Mouse (Mus musculus): ENCODE results near the gene Gbgt1. TPM values are rescaled to one million over a fixed set of nuclear protein-coding genes. Genes with fewer than 3 reads are reported as not detected.

The Gbgt1 gene
- polyA plus RNA-seq, 1 experiment from 2014 or later = 0.43 TPM

GRCm38 (mm10) chr2:28512798-28513401 is 16.2 kb downstream of the Gbgt1 start, which contains the start of gene Ralgds:
Gene Ralgds (plus strand): TSS chr2:28513125.
- ATAC-seq (replicated peaks; ENCODE audit: extremely low read depth, insufficient read depth, low FRiP score) = peak; percentile 52
- peaks cover 17% of the 10 kb centered on the region for H3K4me1 ChIP-seq (ENCODE audit: control insufficient read depth, insufficient read depth, low read length)
- H3K4me2 ChIP-seq (ENCODE audit: low read depth, low read length) = peak within 1 kb of the TSS; percentile 83
- no peaks in the 10 kb centered on the region; the same call in 1 of the 2 replicates for H3K27me3 ChIP-seq (ENCODE audit: control insufficient read depth, insufficient read depth, low read length)
- no peaks in the 10 kb centered on the region for H3K36me3 ChIP-seq (ENCODE audit: control insufficient read depth, insufficient read depth)
- H3K9me3 ChIP-seq (replicated peaks; ENCODE audit: control insufficient read depth, low read length) = no peaks in the 10 kb centered on the region
- H3K27ac ChIP-seq (ENCODE audit: low read length) = no peak within 1 kb of the TSS
- peak within 1 kb of the TSS; percentile 58 for H3K4me3 ChIP-seq (ENCODE audit: low read length)
- peak within 1 kb of the TSS; percentile 76 for H3K9ac ChIP-seq (ENCODE audit: low read length)
- WGBS = under 1% methylated on average over 58 of the region's 71 CpGs

GRCm38 (mm10) chr2:28513431-28514370 is 17.0 kb downstream of the Gbgt1 start:
- Histone ChIP-seq H3K27ac (ENCODE audit: low read length) (no peak overlapping the region), H3K9ac (ENCODE audit: low read length) (peak overlapping the region; percentile 76), H3K36me3 (ENCODE audit: control insufficient read depth, insufficient read depth) (no peaks in the 10 kb centered on the region), H3K27me3 (ENCODE audit: control insufficient read depth, insufficient read depth, low read length) (no peaks in the 10 kb centered on the region; the same call in 1 of the 2 replicates), H3K4me2 (ENCODE audit: low read depth, low read length) (peak overlapping the region; percentile 83), H3K4me3 (ENCODE audit: low read length) (peak overlapping the region; percentile 58), H3K4me1 (ENCODE audit: control insufficient read depth, insufficient read depth, low read length) (peaks cover 17% of the 10 kb centered on the region), H3K9me3 (replicated peaks; ENCODE audit: control insufficient read depth, low read length) (no peaks in the 10 kb centered on the region)
- 8% methylated on average over 47 of the region's 47 CpGs for WGBS
- no peak; the same call in 1 of the 2 replicates for ATAC-seq (replicated peaks; ENCODE audit: extremely low read depth, insufficient read depth, low FRiP score)

GRCm38 (mm10) chr2:28514489-28514888 is 17.8 kb downstream of the Gbgt1 start:
- Histone ChIP-seq H3K27me3 (ENCODE audit: control insufficient read depth, insufficient read depth, low read length) (no peaks in the 10 kb centered on the region; the same call in 1 of the 2 replicates), H3K9me3 (replicated peaks; ENCODE audit: control insufficient read depth, low read length) (no peaks in the 10 kb centered on the region), H3K36me3 (ENCODE audit: control insufficient read depth, insufficient read depth) (no peaks in the 10 kb centered on the region), H3K9ac (ENCODE audit: low read length) (peak overlapping the region; percentile 76), H3K4me2 (ENCODE audit: low read depth, low read length) (peak overlapping the region; percentile 83), H3K27ac (ENCODE audit: low read length) (no peak overlapping the region), H3K4me1 (ENCODE audit: control insufficient read depth, insufficient read depth, low read length) (peaks cover 17% of the 10 kb centered on the region), H3K4me3 (ENCODE audit: low read length) (peak overlapping the region; percentile 58; the same call in 1 of the 2 replicates)
- ATAC-seq (replicated peaks; ENCODE audit: extremely low read depth, insufficient read depth, low FRiP score) = no peak; the same call in 1 of the 2 replicates
- WGBS = 12% methylated on average over 5 of the region's 5 CpGs

GRCm38 (mm10) chr2:28517206-28517909 is 20.7 kb downstream of the Gbgt1 start:
- Histone ChIP-seq H3K27ac (ENCODE audit: low read length) (no peak overlapping the region), H3K9ac (ENCODE audit: low read length) (no peak overlapping the region), H3K4me3 (ENCODE audit: low read length) (no peak overlapping the region), H3K36me3 (ENCODE audit: control insufficient read depth, insufficient read depth) (no peaks in the 10 kb centered on the region), H3K4me2 (ENCODE audit: low read depth, low read length) (no peak overlapping the region), H3K9me3 (replicated peaks; ENCODE audit: control insufficient read depth, low read length) (no peaks in the 10 kb centered on the region), H3K27me3 (ENCODE audit: control insufficient read depth, insufficient read depth, low read length) (no peaks in the 10 kb centered on the region), H3K4me1 (ENCODE audit: control insufficient read depth, insufficient read depth, low read length) (peaks cover 17% of the 10 kb centered on the region)
- ATAC-seq (replicated peaks; ENCODE audit: extremely low read depth, insufficient read depth, low FRiP score) = peak; percentile 46; the same call in 1 of the 2 replicates
- 41% methylated on average over 5 of the region's 5 CpGs for WGBS

GRCm38 (mm10) chr2:28518231-28518630 is 21.5 kb downstream of the Gbgt1 start:
- ATAC-seq (replicated peaks; ENCODE audit: extremely low read depth, insufficient read depth, low FRiP score) = no peak
- Histone ChIP-seq H3K4me2 (ENCODE audit: low read depth, low read length) (no peak overlapping the region), H3K9me3 (replicated peaks; ENCODE audit: control insufficient read depth, low read length) (no peaks in the 10 kb centered on the region), H3K9ac (ENCODE audit: low read length) (no peak overlapping the region), H3K4me3 (ENCODE audit: low read length) (no peak overlapping the region), H3K36me3 (ENCODE audit: control insufficient read depth, insufficient read depth) (no peaks in the 10 kb centered on the region), H3K4me1 (ENCODE audit: control insufficient read depth, insufficient read depth, low read length) (peaks cover 17% of the 10 kb centered on the region), H3K27ac (ENCODE audit: low read length) (no peak overlapping the region), H3K27me3 (ENCODE audit: control insufficient read depth, insufficient read depth, low read length) (no peaks in the 10 kb centered on the region)
- 62% methylated on average over 2 of the region's 2 CpGs for WGBS

- H3K9me3 ChIP-seq (replicated peaks; ENCODE audit: control insufficient read depth, low read length) = no peaks in the 10 kb centered on the region
- H3K9ac ChIP-seq (ENCODE audit: low read length) = no peak overlapping the region
- no peaks in the 10 kb centered on the region for H3K36me3 ChIP-seq (ENCODE audit: control insufficient read depth, insufficient read depth)
- no peak overlapping the region for H3K27ac ChIP-seq (ENCODE audit: low read length)
- H3K27me3 ChIP-seq (ENCODE audit: control insufficient read depth, insufficient read depth, low read length) = no peaks in the 10 kb centered on the region
- H3K4me2 ChIP-seq (ENCODE audit: low read depth, low read length) = no peak overlapping the region
- peaks cover 21% of the 10 kb centered on the region for H3K4me1 ChIP-seq (ENCODE audit: control insufficient read depth, insufficient read depth, low read length)
- H3K4me3 ChIP-seq (ENCODE audit: low read length) = no peak overlapping the region
- 76% methylated on average over 5 of the region's 5 CpGs for WGBS
- no peak for ATAC-seq (replicated peaks; ENCODE audit: extremely low read depth, insufficient read depth, low FRiP score)
Observed at GRCm38 (mm10) chr2:28520581-28520980, 23.9 kb downstream of the Gbgt1 start.

- H3K4me1 ChIP-seq (ENCODE audit: control insufficient read depth, insufficient read depth, low read length) = peaks cover 32% of the 10 kb centered on the region
- no peak overlapping the region for H3K4me3 ChIP-seq (ENCODE audit: low read length)
- H3K27ac ChIP-seq (ENCODE audit: low read length) = no peak overlapping the region
- H3K9ac ChIP-seq (ENCODE audit: low read length) = no peak overlapping the region
- H3K4me2 ChIP-seq (ENCODE audit: low read depth, low read length) = no peak overlapping the region
- no peak for ATAC-seq (replicated peaks; ENCODE audit: extremely low read depth, insufficient read depth, low FRiP score)
- H3K27me3 ChIP-seq (ENCODE audit: control insufficient read depth, insufficient read depth, low read length) = no peaks in the 10 kb centered on the region
- 82% methylated on average over 6 of the region's 6 CpGs for WGBS
- no peaks in the 10 kb centered on the region for H3K9me3 ChIP-seq (replicated peaks; ENCODE audit: control insufficient read depth, low read length)
- no peaks in the 10 kb centered on the region for H3K36me3 ChIP-seq (ENCODE audit: control insufficient read depth, insufficient read depth)
Observed at GRCm38 (mm10) chr2:28521571-28522151, 25.0 kb downstream of the Gbgt1 start.

- Histone ChIP-seq H3K4me3 (ENCODE audit: low read length) (no peak overlapping the region), H3K36me3 (ENCODE audit: control insufficient read depth, insufficient read depth) (no peaks in the 10 kb centered on the region), H3K4me2 (ENCODE audit: low read depth, low read length) (no peak overlapping the region), H3K9ac (ENCODE audit: low read length) (no peak overlapping the region), H3K27ac (ENCODE audit: low read length) (no peak overlapping the region), H3K9me3 (replicated peaks; ENCODE audit: control insufficient read depth, low read length) (no peaks in the 10 kb centered on the region), H3K27me3 (ENCODE audit: control insufficient read depth, insufficient read depth, low read length) (no peaks in the 10 kb centered on the region), H3K4me1 (ENCODE audit: control insufficient read depth, insufficient read depth, low read length) (peaks cover 32% of the 10 kb centered on the region)
- WGBS = 84% methylated on average over 4 of the region's 4 CpGs
- no peak for ATAC-seq (replicated peaks; ENCODE audit: extremely low read depth, insufficient read depth, low FRiP score)
Observed at GRCm38 (mm10) chr2:28522166-28522565, 25.5 kb downstream of the Gbgt1 start.

Data from heart, embryonic 16.5 days (tissue).